Mouse (Mus musculus) ES-Bruce4 (cell line): ENCODE results near the gene Tmem101. TPM values are rescaled to one million over a fixed set of nuclear protein-coding genes. Genes with fewer than 3 reads are reported as not detected.

Experiments used
- H3K27ac ChIP-seq: 2 replicates; pipeline ENCODE4 v1.5.1; 2012; ENCODE audit warnings: low read length, inconsistent platforms; ENCODE audit not compliant: insufficient read depth
- H3K27me3 ChIP-seq: 2 replicates; pipeline ENCODE4 v1.6.1; 2012; ENCODE audit warnings: mild to moderate bottlenecking, low read length, inconsistent platforms; ENCODE audit not compliant: control insufficient read depth, poor library complexity, insufficient read depth, severe bottlenecking
- H3K36me3 ChIP-seq: 2 replicates; pipeline ENCODE4 v1.6.1; 2012; ENCODE audit warnings: inconsistent platforms, mild to moderate bottlenecking, low read length, moderate library complexity; ENCODE audit not compliant: control insufficient read depth, poor library complexity, insufficient read depth, severe bottlenecking
- H3K4me1 ChIP-seq: one replicate; pipeline ENCODE4 v1.8.1; 2011; ENCODE audit warnings: low read length; ENCODE audit not compliant: control insufficient read depth, insufficient read depth
- H3K4me3 ChIP-seq: 2 replicates; pipeline ENCODE4 v1.5.1; 2011; ENCODE audit warnings: low read depth, mild to moderate bottlenecking, low read length
- H3K9ac ChIP-seq: 2 replicates; pipeline ENCODE4 v1.6.1; 2012; ENCODE audit warnings: low read depth, mild to moderate bottlenecking, inconsistent platforms; ENCODE audit not compliant: poor library complexity, severe bottlenecking
- H3K9me3 ChIP-seq: replicated peaks from 2 replicates; pipeline ENCODE4 v1.6.1; 2012; ENCODE audit warnings: mild to moderate bottlenecking, low read length, inconsistent platforms; ENCODE audit not compliant: control insufficient read depth, poor library complexity, insufficient read depth, severe bottlenecking
- CTCF ChIP-seq: IDR thresholded peaks from one replicate; pipeline ENCODE4 v1.8.1; 2011; ENCODE audit warnings: low read depth, low read length
- EP300 ChIP-seq: IDR thresholded peaks from 2 replicates; pipeline ENCODE4 v1.6.1; 2011; ENCODE audit warnings: low read depth, low read length; ENCODE audit not compliant: insufficient read depth
- POLR2A ChIP-seq: IDR thresholded peaks from one replicate; pipeline ENCODE4 v1.8.1; 2011; ENCODE audit warnings: low read length; ENCODE audit not compliant: insufficient read depth
- polyA plus RNA-seq: library from polyadenylated mRNA; stranded (reverse); fragments of >200 nt; gene quantifications from 2 replicates; pipeline ENCODE4 v1.2.4, GENCODE M21; 2011; ENCODE audit warnings: low read depth; ENCODE audit not compliant: missing spikeins, insufficient read depth, insufficient read length

The Tmem101 gene
- polyA plus RNA-seq, 1 experiment = 24.5 TPM

GRCm38 (mm10) chr11:102137625-102138446 lies 18.4 kb downstream of the Tmem101 start:
- Histone ChIP-seq H3K9ac (peak overlapping the region; percentile 66; the same call in 1 of the 2 replicates), H3K27ac (no peak overlapping the region), H3K4me3 (peak overlapping the region; percentile 58), H3K36me3 (no peaks in the 10 kb centered on the region), H3K27me3 (no peaks in the 10 kb centered on the region), H3K9me3 (no peaks in the 10 kb centered on the region), H3K4me1 (peaks cover 4% of the 10 kb centered on the region)
- TF ChIP-seq CTCF = no peak
- TF ChIP-seq EP300 = no peak

GRCm38 (mm10) chr11:102134516-102134915 lies 21.7 kb downstream of the Tmem101 start:
- Histone ChIP-seq H3K4me3 (no peak overlapping the region), H3K4me1 (peaks cover 4% of the 10 kb centered on the region), H3K9ac (no peak overlapping the region), H3K27ac (0 out of 2 replicates have a peak overlapping the region, but pooled peaks have one; percentile 8), H3K36me3 (no peaks in the 10 kb centered on the region), H3K27me3 (no peaks in the 10 kb centered on the region), H3K9me3 (no peaks in the 10 kb centered on the region)
- TF ChIP-seq EP300 (0 out of 2 replicates have a peak, but pooled peaks have one; percentile 15), POLR2A (no peak)

- Histone ChIP-seq H3K4me3 (no peak overlapping the region), H3K27me3 (no peaks in the 10 kb centered on the region)
- TF ChIP-seq POLR2A = no peak
- TF ChIP-seq CTCF = no peak
- TF ChIP-seq EP300 = no peak
Observed at GRCm38 (mm10) chr11:102117386-102117785, 38.8 kb downstream of the Tmem101 start.

GRCm38 (mm10) chr11:102116241-102116640 lies 40.0 kb downstream of the Tmem101 start:
- no peaks in the 10 kb centered on the region for H3K36me3 ChIP-seq
- no peaks in the 10 kb centered on the region for H3K27me3 ChIP-seq
- H3K4me3 ChIP-seq = no peak overlapping the region
- no peaks in the 10 kb centered on the region for H3K9me3 ChIP-seq
- TF ChIP-seq EP300 (no peak), POLR2A (no peak), CTCF (no peak)
- H3K9ac ChIP-seq = no peak overlapping the region
- no peak overlapping the region for H3K27ac ChIP-seq
- H3K4me1 ChIP-seq = no peaks in the 10 kb centered on the region

More at GRCm38 (mm10) chr11:102117386-102117785, 38.8 kb downstream of the Tmem101 start:
- no peaks in the 10 kb centered on the region for H3K4me1 ChIP-seq
- H3K9me3 ChIP-seq = no peaks in the 10 kb centered on the region
- no peak overlapping the region for H3K27ac ChIP-seq
- no peak overlapping the region for H3K9ac ChIP-seq
- no peaks in the 10 kb centered on the region for H3K36me3 ChIP-seq

- no peaks in the 10 kb centered on the region for H3K36me3 ChIP-seq
- H3K27ac ChIP-seq = no peak overlapping the region
- no peak overlapping the region for H3K4me3 ChIP-seq
- no peaks in the 10 kb centered on the region for H3K9me3 ChIP-seq
- no peak overlapping the region for H3K9ac ChIP-seq
- no peak for TF ChIP-seq EP300
- no peak for TF ChIP-seq POLR2A
- TF ChIP-seq CTCF = no peak
- no peaks in the 10 kb centered on the region for H3K4me1 ChIP-seq
- H3K27me3 ChIP-seq = no peaks in the 10 kb centered on the region
Observed at GRCm38 (mm10) chr11:102111576-102111975, 44.6 kb downstream of the Tmem101 start.

GRCm38 (mm10) chr11:102107732-102108131 lies 48.5 kb downstream of the Tmem101 start, which contains the start of gene Pyy:
TSS of gene Pyy (minus strand) at chr11:102107832.
- Histone ChIP-seq H3K4me1 (no peaks in the 10 kb centered on the region), H3K9ac (0 out of 2 replicates have a peak within 1 kb of the TSS, but pooled peaks have one; percentile 15), H3K9me3 (no peaks in the 10 kb centered on the region), H3K36me3 (no peaks in the 10 kb centered on the region), H3K27me3 (no peaks in the 10 kb centered on the region), H3K4me3 (peak within 1 kb of the TSS; percentile 37), H3K27ac (no peak within 1 kb of the TSS)
- TF ChIP-seq POLR2A = no peak
- no peak for TF ChIP-seq CTCF
- no peak for TF ChIP-seq EP300
